Mouse (Mus musculus): ENCODE measurements at regions not wholly inside any gene's neighbourhood (a gene's known extent, or its start where the extent isn't known, plus 50 kb on each side); places are given as distances from the start of the nearest gene placed in this dataset.

GRCm38 (mm10) chr3:52719181-52719580, 297.9 kb downstream of the Cog6 start:
- Histone ChIP-seq H3K4me1 (ENCODE audit: control insufficient read depth, insufficient read depth) (no peaks in the 10 kb centered on the region), H3K4me2 (ENCODE audit: low read depth, low read length) (no peak overlapping the region), H3K4me3 (ENCODE audit: low read depth, low read length) (no peak overlapping the region), H3K9ac (replicated peaks; ENCODE audit: low read depth, low read length) (no peak overlapping the region), H3K27me3 (ENCODE audit: control insufficient read depth, insufficient read depth, low read length) (no peaks in the 10 kb centered on the region), H3K9me3 (replicated peaks; ENCODE audit: control insufficient read depth, low read length) (no peaks in the 10 kb centered on the region), H3K27ac (ENCODE audit: low read depth) (no peak overlapping the region), H3K36me3 (replicated peaks; ENCODE audit: control insufficient read depth, insufficient read depth, low read length) (no peaks in the 10 kb centered on the region)
- DNase-seq (ENCODE audit: low spot score), result no peak
- WGBS, result 73% methylated on average over 3 of the region's 3 CpGs
- TF ChIP-seq CTCF (IDR thresholded peaks at IDR 0.05; ENCODE audit: low read depth) (no peak), EP300 (IDR thresholded peaks at IDR 0.05; ENCODE audit: low read depth) (no peak)
- ATAC-seq (ENCODE audit: insufficient read depth, low read depth), result no peak

- Histone ChIP-seq H3K9me3 (replicated peaks; ENCODE audit: control insufficient read depth, low read length) (no peaks in the 10 kb centered on the region), H3K4me3 (ENCODE audit: low read depth, low read length) (no peak overlapping the region), H3K36me3 (replicated peaks; ENCODE audit: control insufficient read depth, insufficient read depth, low read length) (no peaks in the 10 kb centered on the region), H3K27me3 (ENCODE audit: control insufficient read depth, insufficient read depth, low read length) (no peaks in the 10 kb centered on the region), H3K4me2 (ENCODE audit: low read depth, low read length) (no peak overlapping the region), H3K4me1 (ENCODE audit: control insufficient read depth, insufficient read depth) (no peaks in the 10 kb centered on the region), H3K9ac (replicated peaks; ENCODE audit: low read depth, low read length) (no peak overlapping the region), H3K27ac (ENCODE audit: low read depth) (no peak overlapping the region)
- ATAC-seq (ENCODE audit: insufficient read depth, low read depth) (no peak), DNase-seq (ENCODE audit: low spot score) (no peak)
- WGBS, result 87% methylated on average over 5 of the region's 5 CpGs
- no peak for TF ChIP-seq EP300 (IDR thresholded peaks at IDR 0.05; ENCODE audit: low read depth)
Measured at GRCm38 (mm10) chr3:52717324-52717723, 299.7 kb downstream of the Cog6 start.

GRCm38 (mm10) chr3:52712151-52712550, 304.9 kb downstream of the Cog6 start:
- Histone ChIP-seq H3K36me3 (replicated peaks; ENCODE audit: control insufficient read depth, insufficient read depth, low read length) (no peaks in the 10 kb centered on the region), H3K4me3 (ENCODE audit: low read depth, low read length) (no peak overlapping the region), H3K27ac (ENCODE audit: low read depth) (no peak overlapping the region), H3K27me3 (ENCODE audit: control insufficient read depth, insufficient read depth, low read length) (no peaks in the 10 kb centered on the region), H3K4me1 (ENCODE audit: control insufficient read depth, insufficient read depth) (no peaks in the 10 kb centered on the region), H3K4me2 (ENCODE audit: low read depth, low read length) (no peak overlapping the region), H3K9ac (replicated peaks; ENCODE audit: low read depth, low read length) (no peak overlapping the region), H3K9me3 (replicated peaks; ENCODE audit: control insufficient read depth, low read length) (no peaks in the 10 kb centered on the region)
- ATAC-seq (ENCODE audit: insufficient read depth, low read depth) (no peak), DNase-seq (ENCODE audit: low spot score) (no peak)
- TF ChIP-seq CTCF (IDR thresholded peaks at IDR 0.05; ENCODE audit: low read depth), result no peak
- no peak for TF ChIP-seq EP300 (IDR thresholded peaks at IDR 0.05; ENCODE audit: low read depth)
- 86% methylated on average over 5 of the region's 5 CpGs for WGBS

- Histone ChIP-seq H3K9me3 (replicated peaks; ENCODE audit: control insufficient read depth, low read length) (no peaks in the 10 kb centered on the region), H3K36me3 (replicated peaks; ENCODE audit: control insufficient read depth, insufficient read depth, low read length) (no peaks in the 10 kb centered on the region), H3K4me1 (ENCODE audit: control insufficient read depth, insufficient read depth) (no peaks in the 10 kb centered on the region), H3K4me3 (ENCODE audit: low read depth, low read length) (no peak overlapping the region), H3K27ac (ENCODE audit: low read depth) (no peak overlapping the region), H3K4me2 (ENCODE audit: low read depth, low read length) (no peak overlapping the region), H3K27me3 (ENCODE audit: control insufficient read depth, insufficient read depth, low read length) (no peaks in the 10 kb centered on the region), H3K9ac (replicated peaks; ENCODE audit: low read depth, low read length) (no peak overlapping the region)
- ATAC-seq (ENCODE audit: insufficient read depth, low read depth), result no peak
- no peak for TF ChIP-seq CTCF (IDR thresholded peaks at IDR 0.05; ENCODE audit: low read depth)
- no peak for TF ChIP-seq EP300 (IDR thresholded peaks at IDR 0.05; ENCODE audit: low read depth)
- DNase-seq (ENCODE audit: low spot score), result no peak
- WGBS, result 53% methylated on average over 9 of the region's 9 CpGs
Measured at GRCm38 (mm10) chr3:52711133-52711532, 305.9 kb downstream of the Cog6 start.

- Histone ChIP-seq H3K36me3 (replicated peaks; ENCODE audit: control insufficient read depth, insufficient read depth, low read length) (no peaks in the 10 kb centered on the region), H3K4me3 (ENCODE audit: low read depth, low read length) (no peak overlapping the region), H3K4me1 (ENCODE audit: control insufficient read depth, insufficient read depth) (no peaks in the 10 kb centered on the region), H3K4me2 (ENCODE audit: low read depth, low read length) (no peak overlapping the region), H3K9ac (replicated peaks; ENCODE audit: low read depth, low read length) (no peak overlapping the region), H3K27ac (ENCODE audit: low read depth) (no peak overlapping the region), H3K27me3 (ENCODE audit: control insufficient read depth, insufficient read depth, low read length) (no peaks in the 10 kb centered on the region), H3K9me3 (replicated peaks; ENCODE audit: control insufficient read depth, low read length) (no peaks in the 10 kb centered on the region)
- WGBS, result 84% methylated on average over 3 of the region's 3 CpGs
- no peak for DNase-seq (ENCODE audit: low spot score)
- TF ChIP-seq EP300 (IDR thresholded peaks at IDR 0.05; ENCODE audit: low read depth), result no peak
- no peak for TF ChIP-seq CTCF (IDR thresholded peaks at IDR 0.05; ENCODE audit: low read depth)
- ATAC-seq (ENCODE audit: insufficient read depth, low read depth), result no peak
Measured at GRCm38 (mm10) chr3:52708746-52709145, 308.3 kb downstream of the Cog6 start.

GRCm38 (mm10) chr3:52708301-52708700, 308.7 kb downstream of the Cog6 start:
- H3K27ac ChIP-seq (ENCODE audit: low read depth), result no peak overlapping the region
- no peaks in the 10 kb centered on the region for H3K9me3 ChIP-seq (replicated peaks; ENCODE audit: control insufficient read depth, low read length)
- H3K9ac ChIP-seq (replicated peaks; ENCODE audit: low read depth, low read length), result no peak overlapping the region
- no peaks in the 10 kb centered on the region for H3K4me1 ChIP-seq (ENCODE audit: control insufficient read depth, insufficient read depth)
- TF ChIP-seq CTCF (IDR thresholded peaks at IDR 0.05; ENCODE audit: low read depth) (no peak), EP300 (IDR thresholded peaks at IDR 0.05; ENCODE audit: low read depth) (no peak)
- ATAC-seq (ENCODE audit: insufficient read depth, low read depth), result no peak
- no peak overlapping the region for H3K4me3 ChIP-seq (ENCODE audit: low read depth, low read length)
- 48% methylated on average over 1 of the region's 1 CpGs for WGBS
- H3K36me3 ChIP-seq (replicated peaks; ENCODE audit: control insufficient read depth, insufficient read depth, low read length), result no peaks in the 10 kb centered on the region
- H3K27me3 ChIP-seq (ENCODE audit: control insufficient read depth, insufficient read depth, low read length), result no peaks in the 10 kb centered on the region
- no peak overlapping the region for H3K4me2 ChIP-seq (ENCODE audit: low read depth, low read length)
- DNase-seq (ENCODE audit: low spot score), result no peak
